Mouse (Mus musculus): Measurements from ENCODE around the gene Rora.
"Not testable (repeated sequence)": the region's sequence is repeated elsewhere in the genome, so short reads cannot be mapped to it uniquely, and the experiment has no call there.

Rora gene

GRCm38 (mm10) chr9:69071203-69071867 lies 417.7 kb downstream of the Rora start:
- in situ Hi-C loops (cut with MboI, MseI), result loop anchor here in 1 of 2 experiments (5.0 kb wide), 3 partner anchors 39 to 104 kb away; no protein-coding TSS in a partner anchor

DNA sequence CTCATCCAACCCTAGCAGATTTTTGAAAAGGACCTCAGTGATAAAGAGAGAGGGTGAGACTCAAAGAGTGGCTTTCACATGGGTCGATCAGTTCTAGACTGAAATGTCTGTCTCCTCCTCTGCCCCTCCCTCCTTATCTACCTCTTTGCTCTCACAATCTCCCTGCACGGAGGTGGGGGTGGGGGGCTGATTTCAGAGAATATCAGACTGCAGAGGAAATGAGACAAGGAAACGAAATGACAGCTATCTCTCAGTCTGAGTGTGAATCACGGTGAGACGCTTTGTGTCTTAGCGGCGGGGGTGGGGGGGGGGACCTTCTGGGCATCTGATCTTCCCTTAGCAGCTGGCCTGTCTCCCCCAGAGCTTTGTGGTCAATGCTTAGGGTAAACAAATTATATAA lies 419.7 kb downstream of the Rora start:
- in situ Hi-C loops (cut with MboI, MseI), result loop anchor here in 1 of 2 experiments (5.0 kb wide), 3 partner anchors 41 to 106 kb away; no protein-coding TSS in a partner anchor

DNA sequence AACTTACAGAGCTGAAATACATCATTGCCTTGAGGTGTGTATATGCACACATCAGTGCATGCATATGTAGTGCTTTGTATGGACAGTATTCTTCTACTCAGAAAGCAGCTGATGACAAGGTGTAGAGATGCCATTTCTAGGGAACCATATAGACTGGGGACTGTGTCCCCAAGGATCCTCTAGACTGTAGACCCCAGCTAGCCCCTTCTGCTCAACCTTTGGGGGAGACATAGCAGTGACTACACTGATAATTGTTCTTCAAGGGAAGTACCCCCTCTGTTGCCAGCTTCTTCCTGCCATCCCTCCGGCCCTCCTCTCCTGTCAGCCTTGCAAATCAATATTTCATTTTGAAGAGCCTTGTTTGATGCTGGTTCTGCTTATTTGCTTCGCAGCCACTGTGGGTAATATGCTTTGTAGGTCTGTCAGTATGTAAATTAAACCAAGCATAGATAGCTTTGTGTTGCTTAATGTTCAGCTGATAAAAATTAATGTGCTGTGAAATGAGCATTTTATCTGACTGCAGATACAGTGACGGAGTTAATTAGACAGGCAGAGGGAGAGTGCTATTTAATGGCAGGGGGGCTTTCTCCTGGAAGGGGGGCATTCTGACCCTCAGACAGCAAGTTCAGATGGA lies 430.6 kb downstream of the Rora start:
- in situ Hi-C loops (cut with MboI, MseI), result no loop called here

DNA sequence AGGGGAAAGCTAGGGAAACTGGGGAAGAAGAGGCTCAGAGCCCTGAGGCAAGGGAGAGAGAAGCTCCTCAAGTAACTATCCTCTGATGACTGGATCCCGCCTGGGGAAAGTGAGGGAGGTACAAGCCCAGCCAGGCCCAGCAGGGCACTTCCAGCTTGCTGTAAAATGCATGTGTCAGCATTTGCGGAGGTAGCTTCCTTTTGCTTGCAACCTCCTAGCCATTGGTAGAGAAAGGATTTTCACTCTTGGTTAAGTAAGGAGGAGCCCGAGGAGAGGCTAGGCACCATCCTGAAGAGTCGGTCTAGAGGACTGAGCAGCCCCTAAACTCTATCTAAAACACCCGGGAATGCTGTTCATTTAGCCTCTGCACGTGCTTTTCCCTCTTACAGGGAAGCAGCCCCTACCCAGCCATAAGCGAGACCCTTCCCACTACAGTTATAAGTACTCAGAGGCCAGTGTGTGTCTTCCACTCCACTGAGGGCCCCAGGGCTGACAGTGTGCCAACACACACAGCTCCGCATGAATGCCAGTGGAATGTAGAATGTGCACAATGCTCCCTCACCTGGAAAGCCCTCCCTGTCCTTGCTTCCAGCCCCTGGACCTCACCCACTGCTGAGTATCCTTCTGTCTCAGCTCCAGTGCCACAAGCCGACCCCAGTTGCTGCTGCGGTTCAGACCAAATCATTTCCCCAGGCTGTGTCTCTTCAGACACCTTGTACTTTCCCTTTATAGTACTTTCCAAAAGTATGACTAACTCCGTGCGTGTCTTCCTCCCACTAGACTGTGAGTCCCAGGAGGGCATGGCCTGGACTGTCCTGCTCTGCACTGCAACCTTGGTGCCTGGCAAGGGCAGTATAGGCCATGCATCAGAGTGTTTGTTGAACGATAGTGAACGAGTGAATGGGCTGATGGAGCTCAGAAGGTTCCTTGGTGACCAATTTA lies 431.4 kb downstream of the Rora start:
- in situ Hi-C loops (cut with MboI, MseI), result no loop called here

GRCm38 (mm10) chr9:69086844-69087243 lies 433.3 kb downstream of the Rora start:
- in situ Hi-C loops (cut with MboI, MseI), result no loop called here

DNA sequence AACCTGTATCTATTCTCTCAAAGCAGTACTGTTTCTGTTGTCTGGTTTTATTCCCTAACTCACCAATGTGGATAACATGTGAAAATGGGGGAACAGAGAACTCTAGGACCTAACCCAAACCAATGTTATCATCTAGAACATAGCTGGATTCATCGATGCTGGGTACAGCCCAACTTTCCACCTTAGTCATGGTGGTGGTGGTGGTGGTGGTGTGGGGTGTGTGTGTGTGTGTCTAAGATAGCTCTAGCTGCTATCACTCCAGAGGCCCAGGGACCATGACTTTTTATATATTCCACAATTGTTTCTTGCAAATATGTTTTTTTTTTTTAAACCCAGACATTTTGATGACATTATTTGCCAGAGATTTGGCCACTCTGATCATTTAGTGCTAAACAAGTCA lies 433.7 kb downstream of the Rora start:
- in situ Hi-C loops (cut with MboI, MseI), result no loop called here

GRCm38 (mm10) chr9:69090749-69091270 lies 437.2 kb downstream of the Rora start:
- in situ Hi-C loops (cut with MboI, MseI), result no loop called here

DNA sequence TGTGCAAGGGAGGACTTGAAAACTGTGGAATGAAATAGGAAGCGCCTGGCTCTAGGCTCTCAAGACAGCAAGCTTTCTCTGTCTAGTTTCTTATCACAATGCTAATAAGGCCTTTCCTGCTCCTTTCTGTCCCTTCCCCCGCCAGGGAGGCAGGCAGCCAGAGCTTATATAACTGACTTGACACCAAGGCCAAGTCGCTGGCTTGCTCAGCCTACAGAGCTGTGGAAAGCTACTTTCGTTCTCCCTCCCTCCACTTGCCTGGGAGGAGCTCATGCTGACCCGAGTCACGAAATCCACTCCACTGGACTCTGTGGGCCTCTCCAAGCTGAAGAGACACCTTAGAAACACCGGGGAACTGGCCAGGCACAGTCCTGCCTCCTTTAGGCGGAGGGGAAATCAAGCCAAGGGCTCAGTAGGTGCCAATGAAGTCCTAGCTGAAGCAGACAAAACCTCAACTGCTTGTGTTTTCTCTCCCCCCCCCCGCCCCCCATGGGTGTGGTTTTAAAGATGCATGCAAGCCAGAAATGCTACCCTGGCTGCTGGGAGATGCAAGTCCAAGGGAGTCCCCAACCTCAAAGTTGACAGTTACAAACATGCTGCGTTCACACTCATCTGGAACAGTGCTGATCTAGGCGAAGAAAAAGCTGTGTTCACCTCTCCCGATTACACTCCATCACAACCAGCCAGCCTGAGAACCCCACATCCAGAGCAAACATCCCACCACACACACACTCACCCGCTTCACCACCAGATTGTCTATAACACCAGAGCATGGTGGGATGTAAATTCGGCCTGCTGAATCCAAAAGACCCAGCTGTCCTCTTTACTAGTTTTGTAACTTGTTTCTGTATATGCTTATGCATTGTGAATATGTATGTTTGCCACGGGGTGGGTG lies 438.8 kb downstream of the Rora start:
- in situ Hi-C loops (cut with MboI, MseI), result no loop called here

- in situ Hi-C loops (cut with MboI, MseI), result not testable (repeated sequence)
Observed at GRCm38 (mm10) chr9:69100153-69100756, 446.7 kb downstream of the Rora start.

- in situ Hi-C loops (cut with MboI, MseI), result no loop called here
Observed at GRCm38 (mm10) chr9:69104321-69104720, 450.7 kb downstream of the Rora start.

GRCm38 (mm10) chr9:69109618-69110300 lies 456.2 kb downstream of the Rora start:
- in situ Hi-C loops (cut with MboI, MseI), result loop anchor here in 1 of 2 experiments (5.0 kb wide), 2 partner anchors 32 to 43 kb away; no protein-coding TSS in a partner anchor

DNA sequence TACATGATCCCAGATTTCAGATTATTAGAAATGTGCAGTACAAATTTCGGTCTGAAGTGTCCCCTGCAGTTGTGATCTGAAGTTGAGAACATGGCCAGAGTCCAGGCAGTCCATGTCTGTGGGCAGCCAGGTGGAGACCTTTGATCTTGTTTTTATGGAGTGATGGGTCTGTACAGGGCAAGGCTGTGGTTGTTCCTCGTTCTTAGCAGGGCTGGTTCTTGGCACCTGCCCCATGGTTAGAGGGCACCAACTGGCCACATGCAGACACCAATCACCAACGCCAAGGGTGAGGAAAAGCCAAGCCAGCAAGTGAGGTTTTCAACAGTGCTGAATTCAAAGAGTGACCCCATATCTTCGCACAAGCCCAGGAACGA lies 456.7 kb downstream of the Rora start:
- in situ Hi-C loops (cut with MboI, MseI), result loop anchor here in 1 of 2 experiments (5.0 kb wide), 2 partner anchors 33 to 42 kb away; no protein-coding TSS in a partner anchor

DNA sequence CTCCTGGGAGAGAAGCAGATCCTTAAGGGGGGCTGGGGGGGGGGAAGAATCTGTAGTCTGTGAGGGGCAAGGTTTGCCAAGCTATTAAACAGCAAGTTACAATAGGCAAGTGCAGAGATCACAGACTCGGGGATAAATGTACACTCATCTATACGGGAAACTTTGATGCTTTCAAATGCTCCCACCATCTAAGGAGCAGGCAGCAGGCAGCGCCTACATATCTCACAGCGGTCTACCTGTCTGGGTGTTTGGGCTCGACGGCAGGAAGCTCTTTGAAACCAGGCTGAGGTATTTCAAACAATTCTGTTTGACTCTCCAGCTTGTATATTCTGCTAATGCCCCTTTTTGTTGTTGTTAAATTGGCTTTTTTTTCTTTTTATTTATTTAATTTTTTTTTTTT lies 457.1 kb downstream of the Rora start:
- in situ Hi-C loops (cut with MboI, MseI), result loop anchor here in 1 of 2 experiments (5.0 kb wide), 2 partner anchors 33 to 42 kb away; no protein-coding TSS in a partner anchor

DNA sequence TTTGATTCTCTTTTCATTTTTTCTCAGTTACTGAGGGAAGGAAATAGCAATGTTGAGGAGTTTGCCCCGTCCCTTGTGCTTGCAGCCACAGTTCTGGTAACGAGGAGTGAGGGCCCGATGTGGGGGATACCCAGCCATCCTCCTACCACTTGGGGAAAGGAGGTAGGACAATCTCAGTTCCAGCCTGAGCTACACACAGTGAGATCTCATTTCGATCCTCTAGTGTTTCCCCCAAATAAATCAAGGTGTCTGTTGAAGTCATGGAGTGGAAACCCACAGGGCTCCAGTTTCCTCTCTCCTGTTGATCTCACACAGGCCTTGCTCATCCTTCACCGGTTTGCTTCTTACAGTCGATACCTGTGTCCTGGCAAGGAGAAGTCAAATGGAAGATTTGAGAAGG lies 458.0 kb downstream of the Rora start:
- in situ Hi-C loops (cut with MboI, MseI), result loop anchor here in 1 of 2 experiments (5.0 kb wide), 2 partner anchors 34 to 41 kb away; no protein-coding TSS in a partner anchor

DNA sequence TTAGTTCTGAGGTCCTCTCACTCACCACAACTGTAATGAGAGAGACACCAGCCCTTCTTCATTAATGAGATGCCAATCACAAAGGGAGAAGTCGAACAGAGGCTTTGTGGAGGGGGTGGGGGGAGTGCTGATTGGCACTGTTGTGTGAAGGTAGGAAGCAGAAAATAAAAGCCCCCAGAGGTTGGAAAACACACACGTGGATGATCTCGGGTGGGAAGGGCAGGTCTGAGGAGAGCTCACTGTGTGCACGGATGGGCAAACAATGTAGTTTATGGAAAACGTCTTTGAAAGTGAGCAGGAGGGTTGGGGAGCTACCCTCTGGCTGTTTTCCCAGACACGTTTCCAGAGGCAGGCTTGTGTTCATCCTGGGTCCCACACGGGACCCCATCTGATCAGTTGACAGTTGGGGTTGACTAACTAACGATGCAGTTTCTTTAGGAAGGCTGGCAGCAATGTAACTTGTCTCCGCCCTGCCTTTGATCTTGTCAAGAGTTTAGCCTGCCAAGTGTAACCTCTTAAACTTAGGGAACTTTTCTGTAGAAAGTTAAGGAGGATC lies 460.9 kb downstream of the Rora start:
- in situ Hi-C loops (cut with MboI, MseI), result loop anchor here in 1 of 2 experiments (5.0 kb wide), 2 partner anchors 37 to 38 kb away; no protein-coding TSS in a partner anchor

GRCm38 (mm10) chr9:69116740-69117139 lies 463.2 kb downstream of the Rora start:
- in situ Hi-C loops (cut with MboI, MseI), result no loop called here

- in situ Hi-C loops (cut with MboI, MseI), result loop anchor here in 1 of 2 experiments (10.0 kb wide), 1 partner anchor 1014 kb away; no protein-coding TSS in a partner anchor
Observed at GRCm38 (mm10) chr9:69121117-69121740, 467.6 kb downstream of the Rora start.
